Mouse (Mus musculus) CH12.LX (cell line): ENCODE measurements around the gene Nemp1. TPM values are rescaled to one million over a fixed set of nuclear protein-coding genes. Genes with fewer than 3 reads are reported as not detected.

ENCODE experiments used
- DNase-seq: peaks from one replicate; pipeline ENCODE4 v3.0.0-alpha.2; 2013; ENCODE audit errors: extremely low read depth
- H3K27ac ChIP-seq: 2 replicates; pipeline ENCODE4 v1.5.1; 2012; ENCODE audit warnings: low read depth, mild to moderate bottlenecking, control low read depth, moderate library complexity; ENCODE audit not compliant: insufficient read depth
- H3K27me3 ChIP-seq: replicated peaks from 2 replicates; pipeline ENCODE3; 2012; ENCODE audit warnings: inconsistent platforms
- H3K36me3 ChIP-seq, 2 experiments: replicated peaks in 1 of 2; 2 replicates each; pipeline versions ENCODE3 to v1.6.1; 2012; ENCODE audit warnings: inconsistent platforms in 1 of 2, low read length in 1 of 2, mild to moderate bottlenecking in 1 of 2, mixed read lengths in 1 of 2, moderate library complexity in 1 of 2; ENCODE audit not compliant: control insufficient read depth in 1 of 2, insufficient read depth in 1 of 2
- H3K4me1 ChIP-seq, 2 experiments: 2 replicates each; pipeline ENCODE4 v1.6.1; 2012; ENCODE audit warnings: inconsistent platforms in 1 of 2, moderate library complexity in 1 of 2; ENCODE audit not compliant: insufficient read depth in 2 of 2, control insufficient read depth in 1 of 2
- H3K4me2 ChIP-seq: 2 replicates; pipeline ENCODE4 v1.6.1; 2012; ENCODE audit warnings: low read depth, mild to moderate bottlenecking, control low read depth; ENCODE audit not compliant: poor library complexity, insufficient read depth, severe bottlenecking
- H3K4me3 ChIP-seq, 3 experiments: fragments of 150-350 bp in 1 of 3; sonication (generic) in 1 of 3; replicated peaks in 1 of 3; 2 replicates each; pipeline versions ENCODE3 to v1.5.1; 2011 to 2012; ENCODE audit warnings: low read depth in 2 of 3, low read length in 2 of 3, mild to moderate bottlenecking in 2 of 3, moderate library complexity in 2 of 3, control low read depth in 1 of 3, improper control_type of control experiment in 1 of 3, inconsistent platforms in 1 of 3, mixed read lengths in 1 of 3; ENCODE audit not compliant: poor library complexity in 1 of 3
- H3K79me2 ChIP-seq: replicated peaks from 2 replicates; pipeline ENCODE4 v1.6.1; 2012; ENCODE audit warnings: mild to moderate bottlenecking, moderate library complexity; ENCODE audit not compliant: control insufficient read depth, poor library complexity, insufficient read depth, severe bottlenecking; ENCODE audit errors: extremely low read depth
- H3K9ac ChIP-seq: 2 replicates; pipeline ENCODE4 v1.6.1; 2012; ENCODE audit warnings: low read depth, mild to moderate bottlenecking, control low read depth, moderate library complexity; ENCODE audit not compliant: insufficient read depth
- H3K9me3 ChIP-seq: replicated peaks from 2 replicates; pipeline ENCODE3; 2012; ENCODE audit warnings: low read length, inconsistent platforms, mixed read lengths
- BHLHE40 ChIP-seq: IDR thresholded peaks from 2 replicates; pipeline ENCODE4 v1.6.1; 2011; ENCODE audit warnings: mild to moderate bottlenecking, low read depth, low read length, improper control_type of control experiment
- CHD2 ChIP-seq: IDR thresholded peaks from 2 replicates; pipeline ENCODE4 v1.6.1; 2011; ENCODE audit warnings: low read length, improper control_type of control experiment
- CTCF ChIP-seq, 2 experiments: IDR thresholded peaks in 1 of 2; conservative IDR thresholded peaks in 1 of 2; 2 replicates each; pipeline ENCODE4 v1.5.1; 2011 to 2012; ENCODE audit warnings: low read depth in 2 of 2, low read length in 2 of 2, improper control_type of control experiment in 1 of 2, inconsistent platforms in 1 of 2, mild to moderate bottlenecking in 1 of 2, moderate library complexity in 1 of 2
- E2F4 ChIP-seq: IDR thresholded peaks from 2 replicates; pipeline ENCODE4 v1.6.1; 2011; ENCODE audit warnings: low read depth, low read length, improper control_type of control experiment; ENCODE audit not compliant: insufficient replicate concordance
- ELF1 ChIP-seq: IDR thresholded peaks from 2 replicates; pipeline ENCODE4 v1.6.1; 2014; ENCODE audit warnings: low read depth, mild to moderate bottlenecking, inconsistent platforms, low read length, improper control_type of control experiment
- EP300 ChIP-seq: IDR thresholded peaks from 2 replicates; pipeline ENCODE4 v1.6.1; 2011; ENCODE audit warnings: low read length, improper control_type of control experiment
- ETS1 ChIP-seq: conservative IDR thresholded peaks from 2 replicates; pipeline ENCODE4 v1.6.1; 2012; ENCODE audit warnings: low read depth, mild to moderate bottlenecking, inconsistent platforms, low read length, improper control_type of control experiment, moderate library complexity
- HCFC1 ChIP-seq: IDR thresholded peaks from 2 replicates; pipeline ENCODE4 v1.6.1; 2012; ENCODE audit warnings: low read depth, mild to moderate bottlenecking, inconsistent platforms, low read length, improper control_type of control experiment
- IRF4 ChIP-seq: IDR thresholded peaks from 2 replicates; pipeline ENCODE4 v1.6.1; 2014; ENCODE audit warnings: low read depth, mild to moderate bottlenecking, inconsistent platforms, low read length, improper control_type of control experiment
- JUN ChIP-seq: IDR thresholded peaks from 2 replicates; pipeline ENCODE4 v1.6.1; 2011; ENCODE audit warnings: low read depth, mild to moderate bottlenecking, low read length, improper control_type of control experiment, moderate library complexity; ENCODE audit not compliant: insufficient read depth
- JUND ChIP-seq: conservative IDR thresholded peaks from 2 replicates; pipeline ENCODE4 v1.6.1; 2011; ENCODE audit warnings: low read depth, low read length, improper control_type of control experiment
- MAFK ChIP-seq: IDR thresholded peaks from 2 replicates; pipeline ENCODE4 v1.6.1; 2011; ENCODE audit warnings: low read length, improper control_type of control experiment; ENCODE audit not compliant: insufficient replicate concordance
- MAX ChIP-seq: IDR thresholded peaks from 2 replicates; pipeline ENCODE4 v1.6.1; 2011; ENCODE audit warnings: low read length, improper control_type of control experiment
- MYC ChIP-seq: IDR thresholded peaks from 2 replicates; pipeline ENCODE4 v1.6.1; 2011; ENCODE audit warnings: low read depth, mild to moderate bottlenecking, improper control_type of control experiment, low read length
- NELFE ChIP-seq: IDR thresholded peaks from 2 replicates; pipeline ENCODE4 v1.6.1; 2011; ENCODE audit warnings: low read depth, low read length, improper control_type of control experiment
- PAX5 ChIP-seq: IDR thresholded peaks from 2 replicates; pipeline ENCODE4 v1.6.1; 2012; ENCODE audit warnings: low read length, inconsistent platforms, mixed read lengths
- SMC3 ChIP-seq: IDR thresholded peaks from 2 replicates; pipeline ENCODE4 v1.6.1; 2011; ENCODE audit warnings: low read depth, low read length, improper control_type of control experiment
- USF1 ChIP-seq: IDR thresholded peaks from 2 replicates; pipeline ENCODE4 v1.6.1; 2014; ENCODE audit warnings: low read depth, mild to moderate bottlenecking, inconsistent platforms, low read length, improper control_type of control experiment
- ZKSCAN1 ChIP-seq: IDR thresholded peaks from 2 replicates; pipeline ENCODE4 v1.6.1; 2012; ENCODE audit warnings: low read depth, inconsistent platforms, low read length, improper control_type of control experiment, borderline replicate concordance
- ZMIZ1 ChIP-seq: IDR thresholded peaks from 2 replicates; pipeline ENCODE4 v1.6.1; 2012; ENCODE audit warnings: low read depth, mild to moderate bottlenecking, inconsistent platforms, low read length, improper control_type of control experiment
- ZNF384 ChIP-seq: IDR thresholded peaks from 2 replicates; pipeline ENCODE4 v1.6.1; 2012; ENCODE audit warnings: low read depth, low read length, improper control_type of control experiment, inconsistent platforms
- dilution Hi-C: fragments of 300-500 bp; cut with MboI; formaldehyde crosslinking; loops from 2 replicates; pipeline ENCODE4 v1.14.3; 2020; ENCODE audit warnings: low sequenced_read_pairs; ENCODE audit not compliant: extremely low pct_unique_long_range_greater_than_20kb, extremely low pct_ligation_motif_present
- in situ Hi-C: fragments of 300-500 bp; cut with MboI; formaldehyde crosslinking; loops from 3 replicates; pipeline ENCODE4 v1.14.3; 2019; ENCODE audit warnings: low sequenced_read_pairs, low pct_ligation_motif_present, low pct_unique_long_range_greater_than_20kb, mixed read lengths
- polyA plus RNA-seq: library from polyadenylated mRNA; unstranded; fragments of >175 nt; gene quantifications from 2 replicates; pipeline ENCODE4 v1.2.1, GENCODE M21; 2012; ENCODE audit warnings: low read depth; ENCODE audit not compliant: insufficient read length
- total RNA-seq, 2 experiments: library from RNA; depleted of rRNA; stranded (reverse); fragments of 300-350 nt in 1 of 2; fragments of >200 nt in 1 of 2; gene quantifications; 2 replicates each; pipeline ENCODE4 v1.2.3; 2012 to 2014

The Nemp1 gene
- total and polyA plus RNA-seq, 3 experiments: 8.3 to 17.4 (median 13.2) TPM

- no peak for TF ChIP-seq ZKSCAN1
- no peak for TF ChIP-seq MAFK
- no peak for TF ChIP-seq EP300
- no peak for TF ChIP-seq JUND
- no peak; the same call in 1 of the 2 replicates for TF ChIP-seq IRF4
- TF ChIP-seq E2F4: peak; percentile 50; the same call in 1 of the 2 replicates
- TF ChIP-seq ELF1: no peak
- peak; percentile 87 for TF ChIP-seq MYC
- TF ChIP-seq USF1: no peak
- TF ChIP-seq NELFE: peak; percentile 60; the same call in 1 of the 2 replicates
These were observed 11.1 kb downstream of the Nemp1 start (continued) for GRCm38 (mm10) chr10:127677591-127678336.

DNA sequence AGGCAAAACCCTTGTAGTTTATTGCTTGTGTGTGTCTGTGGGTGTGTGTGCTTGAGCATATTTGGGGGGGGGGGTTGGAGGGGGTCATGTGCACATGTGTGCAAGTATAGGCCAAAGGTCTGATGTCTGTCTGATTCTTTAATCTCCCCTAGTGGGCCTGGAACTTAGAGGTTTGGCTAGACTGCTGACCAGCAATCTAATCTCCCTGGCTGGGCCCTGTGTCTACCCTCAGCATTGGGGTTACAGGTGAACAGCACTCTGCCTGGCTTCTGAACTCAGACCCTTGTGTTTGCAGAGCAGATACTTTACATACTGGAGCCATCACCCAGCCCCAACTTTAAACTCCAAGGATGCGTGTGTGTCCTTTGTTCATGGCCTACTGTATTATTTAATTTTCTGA, 12.5 kb downstream of the Nemp1 start:
- DNase-seq: no peak
- no peak overlapping the region for H3K27ac ChIP-seq
- H3K4me1 ChIP-seq: peaks cover 4 to 32% of the 10 kb centered on the region in 2 experiments; a peak in 2 of 4 replicates
- H3K4me2 ChIP-seq: no peak overlapping the region
- peaks cover 0 to 16% of the 10 kb centered on the region in 2 experiments for H3K36me3 ChIP-seq
- H3K27me3 ChIP-seq: no peaks in the 10 kb centered on the region
- no peak overlapping the region for H3K9ac ChIP-seq
- in situ Hi-C loops: loop anchor here (10.0 kb wide), 1 partner anchor 56 kb away; the partner anchor contains the start of gene Zbtb39
- no peak overlapping the region for H3K4me3 ChIP-seq
- no peak for TF ChIP-seq ZNF384
- TF ChIP-seq USF1: no peak
- no peak for TF ChIP-seq CHD2
- TF ChIP-seq HCFC1: no peak
- TF ChIP-seq CTCF (conservative IDR thresholded peaks at IDR 0.05 in 1 of 2, IDR thresholded peaks at IDR 0.05 in 1 of 2; ENCODE audit: low read depth in 2 of 2, low read length in 2 of 2): no peak
- no peak for TF ChIP-seq BHLHE40
- TF ChIP-seq MAX: no peak
- no peak for TF ChIP-seq JUN
- no peak for TF ChIP-seq ETS1
- no peak for TF ChIP-seq PAX5
- no peak for TF ChIP-seq SMC3
- no peak for TF ChIP-seq MYC
- TF ChIP-seq ZMIZ1: no peak
- TF ChIP-seq, all 38 proteins: peak for 0
- dilution Hi-C loops: no loop called here
- Histone ChIP-seq H3K79me2 (peaks cover 7% of the 10 kb centered on the region), H3K9me3 (no peaks in the 10 kb centered on the region)
